Mouse (Mus musculus) liver, adult 2 months (tissue): ENCODE data around the gene Gpr4. TPM values are rescaled to one million over a fixed set of nuclear protein-coding genes. Genes with fewer than 3 reads are reported as not detected.

Source experiments
- DNase-seq: peaks from one replicate; pipeline ENCODE4 v3.0.0-alpha.2; 2011; ENCODE audit warnings: low read depth, low spot score; ENCODE audit errors: extremely low read depth
- H3K27ac ChIP-seq: fragments of 200-500 bp; replicated peaks from 2 replicates; pipeline ENCODE4 v1.5.1; 2012; ENCODE audit warnings: low read depth, mild to moderate bottlenecking, control low read depth, inconsistent platforms, low read length; ENCODE audit not compliant: insufficient read depth
- H3K27me3 ChIP-seq: fragments of 200-500 bp; 2 replicates; pipeline ENCODE4 v1.6.1; 2012; ENCODE audit warnings: mild to moderate bottlenecking, moderate library complexity, low read length, inconsistent platforms; ENCODE audit not compliant: control insufficient read depth, insufficient read depth
- H3K36me3 ChIP-seq: fragments of 200-500 bp; 2 replicates; pipeline ENCODE4 v1.6.1; 2012; ENCODE audit warnings: low read length, inconsistent platforms; ENCODE audit not compliant: control insufficient read depth, insufficient read depth
- H3K4me1 ChIP-seq: fragments of 200-500 bp; 2 replicates; pipeline ENCODE4 v1.6.1; 2011; ENCODE audit warnings: low read length; ENCODE audit not compliant: control insufficient read depth, insufficient read depth
- H3K4me3 ChIP-seq: fragments of 200-500 bp; 2 replicates; pipeline ENCODE4 v1.5.1; 2011; ENCODE audit warnings: low read depth, mild to moderate bottlenecking, control low read depth, low read length, moderate library complexity; ENCODE audit not compliant: insufficient read depth
- H3K79me2 ChIP-seq: fragments of 200-500 bp; 2 replicates; pipeline ENCODE4 v1.6.1; 2012; ENCODE audit warnings: inconsistent platforms, mild to moderate bottlenecking, low read length, moderate library complexity; ENCODE audit not compliant: control insufficient read depth, insufficient read depth
- H3K9ac ChIP-seq: fragments of 200-500 bp; 2 replicates; pipeline ENCODE4 v1.6.1; 2012; ENCODE audit warnings: low read depth, mild to moderate bottlenecking, control low read depth, inconsistent platforms, low read length
- CTCF ChIP-seq: fragments of 200-500 bp; IDR thresholded peaks from 2 replicates; pipeline ENCODE4 v1.5.1; 2011; ENCODE audit warnings: low read depth, low read length, control low read depth
- POLR2A ChIP-seq: fragments of 200-500 bp; IDR thresholded peaks from 2 replicates; pipeline ENCODE4 v1.6.1; 2011; ENCODE audit warnings: low read length, control low read depth; ENCODE audit not compliant: insufficient read depth; ENCODE audit errors: extremely low read depth
- WGBS: fragments of 180-500 bp; shearing (Covaris S2); methylation state at CpG from one replicate; pipeline ENCODE4 v1.1.7; 2018; 5-methylcytosine and 5-hydroxymethylcytosine counted together
- polyA plus RNA-seq: library from polyadenylated mRNA; depleted of rRNA; stranded (reverse); fragments of >200 nt; gene quantifications from 2 replicates; pipeline ENCODE4 v1.2.3, GENCODE M21; 2012
- total RNA-seq: library from RNA; depleted of rRNA; stranded (reverse); fragments of >200 nt; gene quantifications from 2 replicates; pipeline ENCODE4 v1.2.3, GENCODE M21; 2014

The Gpr4 gene
- total and polyA plus RNA-seq, 2 experiments, result 0.09 to 2.7 TPM

DNA sequence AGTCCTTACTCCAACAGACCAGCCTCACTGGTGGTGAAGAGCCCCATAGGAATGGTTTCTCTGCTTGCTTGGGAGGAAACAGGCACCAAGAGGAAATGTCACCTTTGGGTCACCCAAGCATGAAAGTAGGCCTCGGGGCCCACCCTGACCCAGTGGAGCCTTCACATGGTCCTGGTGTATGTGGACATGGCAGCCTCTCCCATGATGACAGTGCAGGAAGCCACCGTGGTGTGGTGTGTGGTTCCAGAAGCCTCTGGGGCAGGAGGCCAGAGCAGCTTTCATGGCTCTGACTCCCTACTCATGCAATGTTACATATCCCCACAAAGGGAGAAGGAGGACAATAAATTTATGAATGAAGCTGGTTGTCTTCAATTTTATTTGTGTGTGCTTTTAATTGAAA, 35.2 kb downstream of the Gpr4 start:
- Histone ChIP-seq H3K79me2 (no peaks in the 10 kb centered on the region; the same call in 1 of the 2 replicates), H3K36me3 (peaks cover 6% of the 10 kb centered on the region), H3K27me3 (no peaks in the 10 kb centered on the region), H3K4me3 (no peak overlapping the region), H3K9ac (no peak overlapping the region), H3K4me1 (no peaks in the 10 kb centered on the region), H3K27ac (no peak overlapping the region)
- TF ChIP-seq CTCF, result no peak
- 87% methylated on average over 2 of the region's 2 CpGs for WGBS
- no peak for DNase-seq

- TF ChIP-seq POLR2A, result no peak
- no peak for TF ChIP-seq CTCF
- DNase-seq, result no peak
- Histone ChIP-seq H3K4me3 (no peak overlapping the region), H3K79me2 (no peaks in the 10 kb centered on the region), H3K9ac (no peak overlapping the region), H3K4me1 (no peaks in the 10 kb centered on the region), H3K36me3 (peaks cover 4% of the 10 kb centered on the region; the same call in 1 of the 2 replicates), H3K27ac (no peak overlapping the region), H3K27me3 (no peaks in the 10 kb centered on the region)
- WGBS, result 85% methylated on average over 4 of the region's 4 CpGs
Measured at GRCm38 (mm10) chr7:19252078-19252477, 39.7 kb downstream of the Gpr4 start.

DNA sequence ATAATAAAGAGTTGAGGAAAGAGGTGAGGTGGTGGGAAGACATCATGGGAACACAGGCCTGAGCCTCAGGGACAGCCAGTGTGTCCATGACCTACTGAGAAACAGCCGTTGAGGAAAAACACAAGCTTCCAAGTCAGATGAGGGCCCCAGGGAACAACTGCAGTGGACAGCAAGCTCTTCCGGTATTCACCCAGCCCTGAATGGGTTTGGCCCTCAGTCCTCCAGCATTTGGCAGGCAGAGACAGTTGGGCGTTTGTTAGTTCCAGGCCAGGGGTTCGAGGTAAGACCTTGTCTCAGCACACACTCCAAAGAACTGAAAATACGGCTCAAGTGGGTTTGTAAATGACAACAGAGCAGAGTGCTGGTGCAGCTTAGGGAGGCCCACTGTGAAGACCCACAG, 41.1 kb downstream of the Gpr4 start:
- Histone ChIP-seq H3K79me2 (no peaks in the 10 kb centered on the region), H3K27ac (no peak overlapping the region), H3K4me3 (no peak overlapping the region), H3K27me3 (no peaks in the 10 kb centered on the region), H3K9ac (no peak overlapping the region), H3K36me3 (peaks cover 11% of the 10 kb centered on the region), H3K4me1 (no peaks in the 10 kb centered on the region)
- WGBS, result 71% methylated on average over 5 of the region's 5 CpGs
- TF ChIP-seq POLR2A (no peak), CTCF (no peak)
- no peak for DNase-seq

DNA sequence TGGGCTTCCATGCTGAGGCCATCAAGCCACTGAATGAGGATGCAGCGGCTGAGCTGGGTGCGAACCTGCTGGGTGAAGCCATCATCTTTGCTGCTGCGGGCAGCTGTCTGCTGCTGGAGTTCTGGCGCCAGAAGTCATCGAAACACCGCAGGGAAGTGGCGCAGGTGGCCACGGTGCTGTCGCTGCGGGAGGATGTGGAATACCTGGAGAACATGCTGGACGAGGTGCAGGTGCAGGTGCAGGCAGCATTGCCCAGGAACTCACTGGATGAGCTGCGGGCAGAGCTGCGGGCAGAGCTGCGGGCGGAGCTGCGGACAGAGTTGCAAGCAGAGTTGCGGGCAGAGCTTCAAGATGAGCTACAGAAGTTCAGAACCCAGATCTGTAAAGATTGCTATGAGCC, 43.1 kb downstream of the Gpr4 start:
- Histone ChIP-seq H3K4me3 (no peak overlapping the region), H3K4me1 (no peaks in the 10 kb centered on the region), H3K9ac (no peak overlapping the region), H3K79me2 (no peaks in the 10 kb centered on the region), H3K36me3 (peaks cover 20% of the 10 kb centered on the region), H3K27me3 (no peaks in the 10 kb centered on the region), H3K27ac (no peak overlapping the region)
- TF ChIP-seq POLR2A (no peak), CTCF (no peak)
- 94% methylated on average over 17 of the region's 17 CpGs for WGBS
- DNase-seq, result no peak

GRCm38 (mm10) chr7:19256567-19256966, 44.2 kb downstream of the Gpr4 start:
- H3K4me3 ChIP-seq, result no peak overlapping the region
- no peak overlapping the region for H3K27ac ChIP-seq
- no peaks in the 10 kb centered on the region for H3K4me1 ChIP-seq
- H3K27me3 ChIP-seq, result no peaks in the 10 kb centered on the region
- WGBS, result 85% methylated on average over 7 of the region's 7 CpGs
- H3K79me2 ChIP-seq, result no peaks in the 10 kb centered on the region
- H3K36me3 ChIP-seq, result peaks cover 21% of the 10 kb centered on the region
- H3K9ac ChIP-seq, result no peak overlapping the region
- DNase-seq, result no peak
- TF ChIP-seq CTCF (no peak), POLR2A (no peak)

- Histone ChIP-seq H3K4me1 (no peaks in the 10 kb centered on the region), H3K79me2 (no peaks in the 10 kb centered on the region), H3K27me3 (no peaks in the 10 kb centered on the region), H3K4me3 (no peak overlapping the region), H3K36me3 (peaks cover 23% of the 10 kb centered on the region), H3K27ac (no peak overlapping the region), H3K9ac (no peak overlapping the region)
- TF ChIP-seq POLR2A (no peak), CTCF (no peak)
- DNase-seq, result peak; percentile 59
- 65% methylated on average over 11 of the region's 11 CpGs for WGBS
Measured at GRCm38 (mm10) chr7:19257390-19258022, 45.2 kb downstream of the Gpr4 start.
